Mouse (Mus musculus) MEL (cell line): ENCODE measurements around the gene Tpra1. TPM values are rescaled to one million over a fixed set of nuclear protein-coding genes. Genes with fewer than 3 reads are reported as not detected.
A peak's percentile ranks its signal among the peaks of the same experiment; 100 is the strongest.

Experiments
- DNase-seq: peaks from one replicate; pipeline ENCODE4 v3.0.0; 2011; ENCODE audit warnings: low read depth, low spot score
- H3K27ac ChIP-seq: 2 replicates; pipeline ENCODE4 v1.5.1; 2012; ENCODE audit warnings: low read depth, mild to moderate bottlenecking, control low read depth, low read length, moderate library complexity; ENCODE audit not compliant: control insufficient read depth
- H3K27me3 ChIP-seq, 2 experiments: fragments of 150-350 bp in 1 of 2; sonication (generic) in 1 of 2; 2 replicates each; pipeline ENCODE4 v1.6.1; 2012; ENCODE audit warnings: low read length in 2 of 2, mild to moderate bottlenecking in 2 of 2, improper control_type of control experiment in 1 of 2, moderate library complexity in 1 of 2; ENCODE audit not compliant: insufficient read depth in 2 of 2, control insufficient read depth in 1 of 2
- H3K36me3 ChIP-seq, 2 experiments: 2 replicates each; pipeline ENCODE4 v1.6.1; 2012 to 2014; ENCODE audit warnings: low read length in 2 of 2, improper control_type of control experiment in 1 of 2, inconsistent platforms in 1 of 2, mild to moderate bottlenecking in 1 of 2; ENCODE audit not compliant: insufficient read depth in 2 of 2, control insufficient read depth in 1 of 2
- H3K4me1 ChIP-seq, 2 experiments: fragments of 150-350 bp in 1 of 2; sonication (generic) in 1 of 2; 2 replicates each; pipeline ENCODE4 v1.6.1; 2012; ENCODE audit warnings: low read length in 2 of 2, improper control_type of control experiment in 1 of 2, mild to moderate bottlenecking in 1 of 2; ENCODE audit not compliant: insufficient read depth in 2 of 2, control insufficient read depth in 1 of 2
- H3K4me3 ChIP-seq, 2 experiments: fragments of 150-350 bp in 1 of 2; sonication (generic) in 1 of 2; 2 replicates each; pipeline ENCODE4 v1.5.1; 2012; ENCODE audit warnings: low read depth in 2 of 2, low read length in 2 of 2, mild to moderate bottlenecking in 2 of 2, moderate library complexity in 2 of 2, control low read depth in 1 of 2, improper control_type of control experiment in 1 of 2; ENCODE audit not compliant: control insufficient read depth in 1 of 2, insufficient read depth in 1 of 2
- H3K79me2 ChIP-seq: 2 replicates; pipeline ENCODE4 v1.6.1; 2012; ENCODE audit warnings: mild to moderate bottlenecking, low read length, moderate library complexity; ENCODE audit not compliant: control insufficient read depth, poor library complexity, insufficient read depth
- H3K9ac ChIP-seq: 2 replicates; pipeline ENCODE4 v1.6.1; 2012; ENCODE audit warnings: low read depth, mild to moderate bottlenecking, control low read depth, low read length, moderate library complexity; ENCODE audit not compliant: control insufficient read depth, poor library complexity, severe bottlenecking
- H3K9me3 ChIP-seq: fragments of 150-350 bp; sonication (generic); replicated peaks from 2 replicates; pipeline ENCODE4 v1.6.1; 2012; ENCODE audit warnings: mild to moderate bottlenecking, low read length, improper control_type of control experiment, moderate library complexity; ENCODE audit not compliant: insufficient read depth
- BHLHE40 ChIP-seq: IDR thresholded peaks from 2 replicates; pipeline ENCODE4 v1.6.1; 2012; ENCODE audit warnings: low read depth, mild to moderate bottlenecking, inconsistent platforms, low read length, improper control_type of control experiment, borderline replicate concordance
- CHD2 ChIP-seq: IDR thresholded peaks from 2 replicates; pipeline ENCODE4 v1.6.1; 2011; ENCODE audit warnings: low read length, improper control_type of control experiment
- CTCF ChIP-seq, 3 experiments: IDR thresholded peaks in 2 of 3; conservative IDR thresholded peaks in 1 of 3; 2 replicates each; pipeline ENCODE4 v1.5.1; 2011 to 2012; ENCODE audit warnings: low read length in 3 of 3, low read depth in 2 of 3, mild to moderate bottlenecking in 2 of 3, improper control_type of control experiment in 1 of 3, inconsistent platforms in 1 of 3, mixed read lengths in 1 of 3, moderate library complexity in 1 of 3; ENCODE audit not compliant: control insufficient read depth in 1 of 3, insufficient read depth in 1 of 3, poor library complexity in 1 of 3, severe bottlenecking in 1 of 3
- E2F4 ChIP-seq: IDR thresholded peaks from 2 replicates; pipeline ENCODE4 v1.6.1; 2011; ENCODE audit warnings: low read depth, low read length, improper control_type of control experiment, borderline replicate concordance
- ETS1 ChIP-seq: IDR thresholded peaks from 2 replicates; pipeline ENCODE4 v1.6.1; 2012; ENCODE audit warnings: low read depth, mild to moderate bottlenecking, inconsistent platforms, low read length, improper control_type of control experiment, moderate library complexity
- GABPA ChIP-seq: IDR thresholded peaks from 2 replicates; pipeline ENCODE4 v1.6.1; 2012; ENCODE audit warnings: low read depth, mild to moderate bottlenecking, inconsistent platforms, low read length, improper control_type of control experiment, moderate library complexity
- GATA1 ChIP-seq: IDR thresholded peaks from 2 replicates; pipeline ENCODE4 v1.6.1; 2011; ENCODE audit warnings: low read depth, low read length, improper control_type of control experiment
- HCFC1 ChIP-seq: IDR thresholded peaks from 2 replicates; pipeline ENCODE4 v1.6.1; 2012; ENCODE audit warnings: low read depth, mild to moderate bottlenecking, inconsistent platforms, low read length, improper control_type of control experiment, moderate library complexity
- MAFK ChIP-seq: IDR thresholded peaks from 2 replicates; pipeline ENCODE4 v1.6.1; 2011; ENCODE audit warnings: low read depth, mild to moderate bottlenecking, low read length, improper control_type of control experiment, borderline replicate concordance
- NELFE ChIP-seq: IDR thresholded peaks from 2 replicates; pipeline ENCODE4 v1.6.1; 2011; ENCODE audit warnings: low read depth, low read length, improper control_type of control experiment
- POLR2AphosphoS2 ChIP-seq: IDR thresholded peaks from 2 replicates; pipeline ENCODE4 v1.6.1; 2011; ENCODE audit warnings: low read length, improper control_type of control experiment
- RAD21 ChIP-seq: IDR thresholded peaks from 2 replicates; pipeline ENCODE4 v1.6.1; 2011; ENCODE audit warnings: mild to moderate bottlenecking, low read depth, low read length, improper control_type of control experiment
- SIN3A ChIP-seq: IDR thresholded peaks from 2 replicates; pipeline ENCODE4 v1.6.1; 2012; ENCODE audit warnings: low read length, improper control_type of control experiment, inconsistent platforms
- SMC3 ChIP-seq: IDR thresholded peaks from 2 replicates; pipeline ENCODE4 v1.6.1; 2011; ENCODE audit warnings: low read depth, low read length, improper control_type of control experiment
- TCF12 ChIP-seq: IDR thresholded peaks from 2 replicates; pipeline ENCODE4 v1.6.1; 2014; ENCODE audit warnings: low read depth, mild to moderate bottlenecking, inconsistent platforms, low read length, improper control_type of control experiment, moderate library complexity
- UBTF ChIP-seq: IDR thresholded peaks from 2 replicates; pipeline ENCODE4 v1.6.1; 2012; ENCODE audit warnings: low read depth, mild to moderate bottlenecking, inconsistent platforms, low read length, improper control_type of control experiment, moderate library complexity, borderline replicate concordance; ENCODE audit not compliant: insufficient read depth
- USF1 ChIP-seq: IDR thresholded peaks from 2 replicates; pipeline ENCODE4 v1.6.1; 2014; ENCODE audit warnings: low read depth, mild to moderate bottlenecking, inconsistent platforms, low read length, improper control_type of control experiment, moderate library complexity
- USF2 ChIP-seq, 2 experiments: IDR thresholded peaks; 2 replicates each; pipeline ENCODE4 v1.6.1; 2011 to 2012; ENCODE audit warnings: improper control_type of control experiment in 2 of 2, low read length in 2 of 2, borderline replicate concordance in 1 of 2, inconsistent platforms in 1 of 2, low read depth in 1 of 2, mild to moderate bottlenecking in 1 of 2; ENCODE audit not compliant: insufficient read depth in 1 of 2
- ZKSCAN1 ChIP-seq: IDR thresholded peaks from 2 replicates; pipeline ENCODE4 v1.6.1; 2012; ENCODE audit warnings: low read depth, mild to moderate bottlenecking, inconsistent platforms, low read length, improper control_type of control experiment, moderate library complexity
- ZNF384 ChIP-seq: IDR thresholded peaks from 2 replicates; pipeline ENCODE4 v1.6.1; 2012; ENCODE audit warnings: low read depth, mild to moderate bottlenecking, inconsistent platforms, low read length, improper control_type of control experiment
- polyA plus RNA-seq, 2 experiments: library from polyadenylated mRNA; stranded (reverse) in 1 of 2; unstranded in 1 of 2; fragments of >175 nt in 1 of 2; fragments of >200 nt in 1 of 2; gene quantifications; 2 replicates each; pipeline versions ENCODE4 v1.2.1 to v1.2.4; 2012; ENCODE audit warnings: low replicate concordance in 2 of 2, low read depth in 1 of 2; ENCODE audit not compliant: insufficient read length in 2 of 2, insufficient read depth in 1 of 2, missing spikeins in 1 of 2
- total RNA-seq: library from RNA; depleted of rRNA; stranded (reverse); fragments of 300-350 nt; gene quantifications from 2 replicates; pipeline ENCODE4 v1.2.3, GENCODE M21; 2012

The Tpra1 gene
- total and polyA plus RNA-seq, 3 experiments: 22.9 to 42.4 TPM; not detected in 1

- Histone ChIP-seq H3K27ac (no peak overlapping the region), H3K9me3 (no peaks in the 10 kb centered on the region), H3K4me1 (0 out of 4 replicates have a peak, but pooled peaks cover 0 to 5% of the 10 kb centered on the region in 2 experiments), H3K9ac (no peak overlapping the region), H3K36me3 (no peaks in the 10 kb centered on the region), H3K79me2 (no peaks in the 10 kb centered on the region), H3K4me3 (no peak overlapping the region), H3K27me3 (peaks cover 0 to 1% of the 10 kb centered on the region in 2 experiments; a peak in 1 of 4 replicates)
- DNase-seq: no peak
- no peak for TF ChIP-seq NELFE
- TF ChIP-seq ZNF384: peak; percentile 87
- no peak for TF ChIP-seq HCFC1
- no peak for TF ChIP-seq SMC3
- TF ChIP-seq CHD2: 0 out of 2 replicates have a peak, but pooled peaks have one; percentile 12
Measured at GRCm38 (mm10) chr6:88937971-88938663, 36.1 kb downstream of the Tpra1 start.

- 0 out of 4 replicates have a peak, but pooled peaks cover 0 to 5% of the 10 kb centered on the region in 2 experiments for H3K4me1 ChIP-seq
- no peaks in the 10 kb centered on the region for H3K79me2 ChIP-seq
- no peaks in the 10 kb centered on the region for H3K36me3 ChIP-seq
- DNase-seq: no peak
- TF ChIP-seq SIN3A (no peak), BHLHE40 (no peak), NELFE (no peak), USF2 (IDR thresholded peaks at IDR 0.05; ENCODE audit: borderline replicate concordance in 1 of 2, insufficient read depth in 1 of 2, low read depth in 1 of 2, low read length in 2 of 2) (no peak), POLR2AphosphoS2 (no peak), CTCF (IDR thresholded peaks at IDR 0.05 in 2 of 3, conservative IDR thresholded peaks at IDR 0.05 in 1 of 3; ENCODE audit: control insufficient read depth in 1 of 3, insufficient read depth in 1 of 3, low read depth in 2 of 3, low read length in 3 of 3, poor library complexity in 1 of 3, severe bottlenecking in 1 of 3) (no peak), CHD2 (no peak), TCF12 (no peak), USF1 (no peak), MAFK (no peak), RAD21 (no peak), ZKSCAN1 (no peak), UBTF (no peak), GABPA (no peak), E2F4 (no peak), GATA1 (no peak), ETS1 (no peak)
- H3K9ac ChIP-seq: no peak overlapping the region
- H3K27me3 ChIP-seq: peaks cover 0 to 1% of the 10 kb centered on the region in 2 experiments; a peak in 1 of 4 replicates
- no peaks in the 10 kb centered on the region for H3K9me3 ChIP-seq
- no peak overlapping the region for H3K4me3 ChIP-seq
- no peak overlapping the region for H3K27ac ChIP-seq
Measured at GRCm38 (mm10) chr6:88938664-88939055, 36.6 kb downstream of the Tpra1 start.
